Mouse (Mus musculus): ENCODE measurements around the gene 1700013G24Rik. TPM values are rescaled to one million over a fixed set of nuclear protein-coding genes. Genes with fewer than 3 reads are reported as not detected.

The 1700013G24Rik gene
- polyA plus RNA-seq, 1 experiment from 2014 or later: not detected

- 63% methylated on average over 8 of the region's 8 CpGs for WGBS
- Histone ChIP-seq H3K36me3 (no peaks in the 10 kb centered on the region), H3K9me3 (no peaks in the 10 kb centered on the region), H3K27me3 (no peaks in the 10 kb centered on the region; the same call in 1 of the 2 replicates), H3K4me2 (replicated peaks) (no peak overlapping the region), H3K4me3 (no peak overlapping the region), H3K9ac (replicated peaks) (no peak overlapping the region), H3K27ac (replicated peaks) (peak overlapping the region; percentile 49; the same call in 1 of the 2 replicates), H3K4me1 (peaks cover 54% of the 10 kb centered on the region)
- ATAC-seq (ENCODE audit: low FRiP score, low read depth): no peak
Observed at GRCm38 (mm10) chr4:137489996-137490395, 36.9 kb downstream of the 1700013G24Rik start.

GRCm38 (mm10) chr4:137492563-137492962, 39.5 kb downstream of the 1700013G24Rik start:
- no peak overlapping the region for H3K27ac ChIP-seq (replicated peaks)
- no peaks in the 10 kb centered on the region for H3K36me3 ChIP-seq
- H3K4me1 ChIP-seq: peaks cover 35% of the 10 kb centered on the region
- ATAC-seq (ENCODE audit: low FRiP score, low read depth): no peak
- H3K9ac ChIP-seq (replicated peaks): no peak overlapping the region
- H3K4me3 ChIP-seq: no peak overlapping the region
- no peaks in the 10 kb centered on the region for H3K9me3 ChIP-seq
- 86% methylated on average over 11 of the region's 11 CpGs for WGBS
- no peaks in the 10 kb centered on the region; the same call in 1 of the 2 replicates for H3K27me3 ChIP-seq
- H3K4me2 ChIP-seq (replicated peaks): no peak overlapping the region

- ATAC-seq (ENCODE audit: low FRiP score, low read depth): no peak
- no peak overlapping the region for H3K27ac ChIP-seq (replicated peaks)
- H3K27me3 ChIP-seq: no peaks in the 10 kb centered on the region; the same call in 1 of the 2 replicates
- no peaks in the 10 kb centered on the region for H3K36me3 ChIP-seq
- peaks cover 29% of the 10 kb centered on the region for H3K4me1 ChIP-seq
- H3K4me3 ChIP-seq: no peak overlapping the region
- no peak overlapping the region for H3K9ac ChIP-seq (replicated peaks)
- no peak overlapping the region for H3K4me2 ChIP-seq (replicated peaks)
- 91% methylated on average over 4 of the region's 4 CpGs for WGBS
- no peaks in the 10 kb centered on the region for H3K9me3 ChIP-seq
Observed at GRCm38 (mm10) chr4:137493187-137493586, 40.1 kb downstream of the 1700013G24Rik start.

- no peak for ATAC-seq (ENCODE audit: low FRiP score, low read depth)
- 9% methylated on average over 19 of the region's 19 CpGs for WGBS
Observed at GRCm38 (mm10) chr4:137494751-137495500, 41.8 kb downstream of the 1700013G24Rik start.

DNA sequence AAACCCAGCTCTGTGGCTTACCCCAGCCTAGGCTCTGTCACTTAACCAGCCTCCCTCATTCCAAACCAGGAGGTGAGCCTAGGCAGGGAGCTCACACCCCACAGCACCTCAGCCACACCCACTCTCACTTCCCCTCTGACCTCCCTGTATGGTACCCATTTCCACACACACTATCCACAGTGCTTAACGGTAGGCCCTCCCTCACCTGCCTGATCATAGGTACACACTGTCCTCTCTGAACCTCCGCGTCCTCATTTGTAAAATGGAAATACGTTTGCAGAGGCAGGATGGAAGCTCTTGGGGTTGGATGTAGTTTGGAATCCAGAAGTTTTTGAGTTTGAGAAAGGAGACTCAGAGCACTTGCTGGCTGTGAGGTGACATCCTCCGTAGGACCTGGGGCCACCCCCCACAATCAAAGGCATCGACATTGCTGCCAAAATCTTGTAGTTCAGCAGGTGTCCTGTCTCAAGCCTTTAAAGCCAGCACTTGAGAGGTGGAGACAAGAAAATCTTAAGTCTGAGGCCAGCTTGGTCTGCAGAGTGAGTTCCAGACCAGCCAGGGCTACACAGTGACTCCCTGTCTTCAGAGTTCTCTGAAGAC, 42.5 kb downstream of the 1700013G24Rik start:
- Histone ChIP-seq H3K4me3 (no peak overlapping the region), H3K9me3 (no peaks in the 10 kb centered on the region), H3K27ac (replicated peaks) (no peak overlapping the region; the same call in 1 of the 2 replicates), H3K9ac (replicated peaks) (no peak overlapping the region), H3K27me3 (no peaks in the 10 kb centered on the region), H3K4me1 (peaks cover 16% of the 10 kb centered on the region), H3K36me3 (no peaks in the 10 kb centered on the region), H3K4me2 (replicated peaks) (no peak overlapping the region)
- WGBS: 66% methylated on average over 6 of the region's 6 CpGs
- ATAC-seq (ENCODE audit: low FRiP score, low read depth): no peak

More at GRCm38 (mm10) chr4:137494751-137495500, 41.8 kb downstream of the 1700013G24Rik start:
- Histone ChIP-seq H3K4me3 (no peak overlapping the region), H3K27me3 (no peaks in the 10 kb centered on the region; the same call in 1 of the 2 replicates), H3K9ac (replicated peaks) (0 out of 2 replicates have a peak overlapping the region, but pooled peaks have one; percentile 15), H3K4me1 (peaks cover 19% of the 10 kb centered on the region), H3K9me3 (no peaks in the 10 kb centered on the region), H3K27ac (replicated peaks) (peak overlapping the region; percentile 60), H3K4me2 (replicated peaks) (no peak overlapping the region), H3K36me3 (no peaks in the 10 kb centered on the region)

GRCm38 (mm10) chr4:137497367-137497766, 44.3 kb downstream of the 1700013G24Rik start:
- no peak overlapping the region for H3K4me2 ChIP-seq (replicated peaks)
- no peak for ATAC-seq (ENCODE audit: low FRiP score, low read depth)
- H3K27me3 ChIP-seq: no peaks in the 10 kb centered on the region
- H3K27ac ChIP-seq (replicated peaks): 0 out of 2 replicates have a peak overlapping the region, but pooled peaks have one; percentile 36
- H3K9ac ChIP-seq (replicated peaks): no peak overlapping the region
- H3K36me3 ChIP-seq: no peaks in the 10 kb centered on the region
- WGBS: 88% methylated on average over 5 of the region's 5 CpGs
- H3K4me1 ChIP-seq: peaks cover 16% of the 10 kb centered on the region
- H3K4me3 ChIP-seq: no peak overlapping the region
- no peaks in the 10 kb centered on the region for H3K9me3 ChIP-seq

DNA sequence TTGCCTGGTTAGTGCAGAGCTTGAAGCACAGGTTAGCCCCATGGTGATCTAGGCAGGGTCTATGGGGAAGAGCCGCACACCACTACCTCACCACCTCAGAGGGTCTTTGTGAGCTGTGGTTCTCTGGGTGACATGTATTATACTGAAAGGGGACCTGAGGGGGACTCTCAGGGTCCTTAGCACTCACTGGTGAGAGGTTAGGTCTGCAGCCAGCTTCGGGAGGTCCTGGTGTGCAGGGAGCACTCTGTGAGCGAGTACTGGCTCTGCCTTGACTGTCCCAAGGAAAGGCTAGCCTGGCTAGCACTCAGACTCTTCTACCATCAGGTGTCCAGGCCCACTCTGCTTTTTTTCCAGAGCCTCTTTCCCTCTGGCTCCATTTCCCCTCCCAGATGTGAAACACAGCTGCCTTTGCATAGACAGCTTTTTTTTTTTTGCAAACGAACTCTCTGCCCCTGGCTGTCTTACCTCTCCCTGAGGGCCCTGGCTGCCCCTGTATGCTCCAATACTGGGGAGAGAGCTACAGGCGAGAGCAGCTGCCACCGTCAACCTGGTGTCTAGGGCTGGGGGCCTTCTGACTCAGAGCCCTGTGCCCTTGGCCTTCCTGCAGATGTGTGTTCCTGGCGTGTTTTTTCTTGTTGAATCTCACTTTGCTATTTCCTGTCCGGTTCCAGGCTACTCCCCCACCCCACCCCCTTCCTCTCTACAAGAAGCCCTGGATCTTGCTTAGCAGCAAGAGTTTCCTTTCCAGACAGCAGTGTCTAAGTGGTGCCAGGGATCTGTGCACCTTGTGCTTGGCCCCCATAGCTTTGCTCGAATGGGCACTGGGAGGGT, 45.0 kb downstream of the 1700013G24Rik start:
- Histone ChIP-seq H3K27ac (replicated peaks) (peak overlapping the region; percentile 36), H3K9ac (replicated peaks) (no peak overlapping the region)
- ATAC-seq (ENCODE audit: low FRiP score, low read depth): no peak

DNA sequence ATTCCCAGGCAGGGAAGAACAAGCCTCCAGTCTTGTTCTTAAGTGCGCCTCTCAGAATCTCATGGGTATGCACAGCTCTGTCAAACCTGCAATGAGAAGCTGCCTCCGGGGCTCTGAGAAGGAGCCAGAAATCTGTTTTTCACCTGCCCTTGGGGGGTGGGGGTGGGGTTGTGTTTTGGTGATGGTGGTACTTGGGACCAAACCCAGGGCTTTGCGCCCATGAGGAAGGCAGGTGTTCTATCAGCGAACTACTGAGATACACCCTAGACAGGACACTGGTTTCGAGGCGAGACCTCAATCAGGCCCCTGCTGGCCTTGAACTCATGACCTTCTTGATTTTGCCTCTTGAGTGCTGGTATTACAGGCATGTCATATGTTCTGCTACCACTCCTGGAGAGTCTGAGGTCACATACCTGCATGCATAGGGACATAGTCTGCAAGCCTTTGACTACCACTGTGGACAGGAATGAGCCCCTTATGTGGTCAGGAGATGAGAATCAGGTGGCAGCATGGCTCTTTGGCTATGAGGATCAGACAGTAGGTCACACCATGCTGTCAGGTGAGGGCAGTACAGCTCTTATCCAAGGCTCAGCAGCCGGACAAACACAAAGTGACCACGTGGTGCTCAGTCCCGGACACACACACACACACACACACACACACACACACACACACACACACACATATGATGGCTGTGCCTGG, 45.9 kb downstream of the 1700013G24Rik start:
- 92% methylated on average over 8 of the region's 9 CpGs for WGBS
- H3K27ac ChIP-seq (replicated peaks): no peak overlapping the region
- H3K9ac ChIP-seq (replicated peaks): no peak overlapping the region
- no peak overlapping the region for H3K4me2 ChIP-seq (replicated peaks)
- no peak for ATAC-seq (ENCODE audit: low FRiP score, low read depth)
- no peaks in the 10 kb centered on the region for H3K27me3 ChIP-seq
- H3K4me3 ChIP-seq: no peak overlapping the region
- H3K9me3 ChIP-seq: no peaks in the 10 kb centered on the region
- peaks cover 16% of the 10 kb centered on the region for H3K4me1 ChIP-seq
- peaks cover 4% of the 10 kb centered on the region; the same call in 1 of the 2 replicates for H3K36me3 ChIP-seq

More for the DNA sequence above, 45.0 kb downstream of the 1700013G24Rik start:
- Histone ChIP-seq H3K4me2 (replicated peaks) (no peak overlapping the region), H3K4me3 (no peak overlapping the region), H3K9me3 (no peaks in the 10 kb centered on the region), H3K27me3 (no peaks in the 10 kb centered on the region), H3K4me1 (peaks cover 16% of the 10 kb centered on the region), H3K36me3 (peaks cover 4% of the 10 kb centered on the region; the same call in 1 of the 2 replicates)
- 65% methylated on average over 9 of the region's 9 CpGs for WGBS

DNA sequence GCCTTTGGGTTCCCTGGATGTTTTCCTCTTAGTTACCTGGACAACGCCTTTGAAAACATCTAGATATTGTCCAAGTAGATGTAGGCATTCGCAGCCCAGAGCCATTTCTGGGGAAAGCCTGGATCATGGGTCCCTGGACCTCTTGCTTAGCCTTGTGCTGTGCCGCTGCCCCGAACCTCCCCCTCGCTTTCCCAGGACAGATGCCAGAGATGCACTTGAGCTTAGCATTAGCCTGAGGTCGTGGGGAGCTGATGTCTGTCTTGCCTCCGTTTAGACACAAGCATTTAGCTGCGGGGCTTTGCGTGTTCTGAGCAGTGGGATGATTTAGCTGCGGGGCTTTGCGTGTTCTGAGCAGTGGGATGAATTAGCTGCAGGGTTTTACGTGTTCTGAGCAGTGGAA, 47.1 kb downstream of the 1700013G24Rik start:
- no peak overlapping the region for H3K27ac ChIP-seq (replicated peaks)

GRCm38 (mm10) chr4:137500953-137501352, 47.9 kb downstream of the 1700013G24Rik start:
- H3K27ac ChIP-seq (replicated peaks): no peak overlapping the region
- peaks cover 5% of the 10 kb centered on the region; the same call in 1 of the 2 replicates for H3K4me1 ChIP-seq
- WGBS: 93% methylated on average over 5 of the region's 5 CpGs
- H3K27me3 ChIP-seq: no peaks in the 10 kb centered on the region
- no peaks in the 10 kb centered on the region for H3K9me3 ChIP-seq
- ATAC-seq (ENCODE audit: low FRiP score, low read depth): no peak
- no peak overlapping the region for H3K4me2 ChIP-seq (replicated peaks)
- H3K36me3 ChIP-seq: peaks cover 4% of the 10 kb centered on the region; the same call in 1 of the 2 replicates
- H3K4me3 ChIP-seq: no peak overlapping the region
- H3K9ac ChIP-seq (replicated peaks): no peak overlapping the region

More for the DNA sequence above, 47.1 kb downstream of the 1700013G24Rik start:
- WGBS: 85% methylated on average over 12 of the region's 12 CpGs
- no peaks in the 10 kb centered on the region for H3K27me3 ChIP-seq
- H3K4me3 ChIP-seq: no peak overlapping the region
- H3K9ac ChIP-seq (replicated peaks): no peak overlapping the region
- no peak overlapping the region for H3K4me2 ChIP-seq (replicated peaks)
- peaks cover 4% of the 10 kb centered on the region; the same call in 1 of the 2 replicates for H3K36me3 ChIP-seq
- peaks cover 9% of the 10 kb centered on the region for H3K4me1 ChIP-seq
- no peaks in the 10 kb centered on the region for H3K9me3 ChIP-seq
- ATAC-seq (ENCODE audit: low FRiP score, low read depth): no peak

DNA sequence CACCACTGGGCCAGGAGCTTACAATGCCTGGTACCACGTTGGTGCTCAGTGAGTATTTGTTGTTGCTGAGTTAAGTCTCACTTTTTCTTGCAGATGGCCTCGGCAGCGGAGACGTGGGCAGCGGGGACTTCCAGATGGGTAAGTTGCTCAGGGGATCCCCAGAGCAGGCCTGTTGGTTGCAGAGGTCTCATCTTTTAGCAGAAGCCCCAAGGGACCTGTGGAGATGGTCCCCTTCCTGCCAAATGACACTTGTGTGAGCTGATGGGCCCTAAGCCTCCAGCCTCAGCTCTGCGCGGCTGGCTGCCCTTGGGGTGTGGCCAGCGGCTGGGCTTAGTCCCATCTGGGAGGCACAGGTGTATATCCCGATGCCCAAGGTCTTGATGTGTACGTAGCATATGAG, 49.1 kb downstream of the 1700013G24Rik start:
- Histone ChIP-seq H3K36me3 (peaks cover 4% of the 10 kb centered on the region; the same call in 1 of the 2 replicates), H3K27me3 (no peaks in the 10 kb centered on the region), H3K4me3 (no peak overlapping the region), H3K9me3 (no peaks in the 10 kb centered on the region), H3K27ac (replicated peaks) (no peak overlapping the region), H3K9ac (replicated peaks) (no peak overlapping the region), H3K4me1 (peaks cover 5% of the 10 kb centered on the region; the same call in 1 of the 2 replicates), H3K4me2 (replicated peaks) (no peak overlapping the region)
- ATAC-seq (ENCODE audit: low FRiP score, low read depth): no peak
- WGBS: 89% methylated on average over 10 of the region's 10 CpGs
